Mouse (Mus musculus) stomach, postnatal 0 days (tissue): ENCODE data around the gene Trnt1. TPM values are rescaled to one million over a fixed set of nuclear protein-coding genes. Genes with fewer than 3 reads are reported as not detected.

Experiments used
- ATAC-seq: fragments of 200-750 bp; cut with Nextera tagmentation; 2 replicates; pipeline ENCODE4 v1.8.0; 2017; ENCODE audit not compliant: low FRiP score, low TSS enrichment
- DNase-seq: peaks from one replicate; pipeline ENCODE4 v3.0.0-alpha.2; 2016; ENCODE audit warnings: low spot score
- H3K27ac ChIP-seq: fragments of 300-500 bp; sonication (generic); replicated peaks from 2 replicates; pipeline ENCODE4 v1.5.1; 2014; ENCODE audit warnings: mild to moderate bottlenecking, control low read depth
- H3K27me3 ChIP-seq: fragments of 300-500 bp; sonication (generic); 2 replicates; pipeline ENCODE4 v1.6.1; 2014; ENCODE audit warnings: low read length; ENCODE audit not compliant: control insufficient read depth, insufficient read depth
- H3K36me3 ChIP-seq: fragments of 300-500 bp; sonication (generic); 2 replicates; pipeline ENCODE4 v1.6.1; 2014; ENCODE audit warnings: low read length, mixed read lengths; ENCODE audit not compliant: control insufficient read depth, insufficient read depth
- H3K4me1 ChIP-seq: fragments of 300-500 bp; sonication (generic); replicated peaks from 2 replicates; pipeline ENCODE4 v1.6.1; 2014; ENCODE audit warnings: antibody characterized with exemption; ENCODE audit not compliant: control insufficient read depth, insufficient read depth
- H3K4me2 ChIP-seq: fragments of 300-500 bp; sonication (generic); replicated peaks from 2 replicates; pipeline ENCODE4 v1.6.1; 2014; ENCODE audit warnings: low read depth, mild to moderate bottlenecking, control low read depth, moderate library complexity
- H3K4me3 ChIP-seq: fragments of 300-500 bp; sonication (generic); 2 replicates; pipeline ENCODE4 v1.5.1; 2014; ENCODE audit warnings: low read depth, low read length, control low read depth
- H3K9ac ChIP-seq: fragments of 300-500 bp; sonication (generic); 2 replicates; pipeline ENCODE4 v1.6.1; 2014; ENCODE audit warnings: mild to moderate bottlenecking, low read length, control low read depth, mixed read lengths
- H3K9me3 ChIP-seq: fragments of 300-500 bp; sonication (generic); 2 replicates; pipeline ENCODE4 v1.6.1; 2016; ENCODE audit warnings: low read length; ENCODE audit not compliant: control insufficient read depth
- CTCF ChIP-seq: IDR thresholded peaks from 2 replicates; pipeline ENCODE4 v1.5.1; 2016; ENCODE audit warnings: antibody characterized with exemption, low read depth, mild to moderate bottlenecking, moderate library complexity
- EP300 ChIP-seq: optimal IDR thresholded peaks from 2 replicates; pipeline ENCODE3; 2016; ENCODE audit warnings: antibody characterized with exemption
- WGBS: fragments of 180-500 bp; shearing (Covaris S2); extraction: QIAGEN DNeasy Blood & Tissue Kit; methylation state at CpG from one replicate; pipeline ENCODE4 v1.1.7; 2014; 5-methylcytosine and 5-hydroxymethylcytosine counted together
- polyA plus RNA-seq: library from polyadenylated mRNA; unstranded; fragments of >200 nt; fragmentation: Nextera tagmentation; extraction: Ambion mirVana; gene quantifications from 2 replicates; pipeline ENCODE4 v1.2.1, GENCODE M21; 2015

Trnt1 gene
- polyA plus RNA-seq, 1 experiment from 2014 or later: 41.8 TPM

- no peak for ATAC-seq
Observed at GRCm38 (mm10) chr6:106793088-106793487, 24.2 kb downstream of the Trnt1 start.

GRCm38 (mm10) chr6:106793621-106794020 is 24.7 kb downstream of the Trnt1 start:
- Histone ChIP-seq H3K36me3 (peaks cover 6% of the 10 kb centered on the region), H3K4me1 (no peaks in the 10 kb centered on the region), H3K4me2 (no peak overlapping the region), H3K4me3 (no peak overlapping the region), H3K27me3 (no peaks in the 10 kb centered on the region), H3K9ac (no peak overlapping the region), H3K27ac (no peak overlapping the region), H3K9me3 (no peaks in the 10 kb centered on the region)
- DNase-seq (no peak), ATAC-seq (no peak)
- 93% methylated on average over 10 of the region's 10 CpGs for WGBS
- no peak for TF ChIP-seq EP300
- no peak for TF ChIP-seq CTCF

More at GRCm38 (mm10) chr6:106793088-106793487, 24.2 kb downstream of the Trnt1 start:
- H3K36me3 ChIP-seq: peaks cover 10% of the 10 kb centered on the region
- no peaks in the 10 kb centered on the region for H3K9me3 ChIP-seq
- no peaks in the 10 kb centered on the region for H3K4me1 ChIP-seq
- no peak overlapping the region for H3K4me2 ChIP-seq
- 89% methylated on average over 7 of the region's 7 CpGs for WGBS
- H3K9ac ChIP-seq: no peak overlapping the region
- H3K4me3 ChIP-seq: no peak overlapping the region
- TF ChIP-seq CTCF (no peak), EP300 (no peak)
- no peaks in the 10 kb centered on the region for H3K27me3 ChIP-seq
- no peak for DNase-seq
- H3K27ac ChIP-seq: no peak overlapping the region

- H3K4me1 ChIP-seq: 0 out of 2 replicates have a peak, but pooled peaks cover 3% of the 10 kb centered on the region
- H3K36me3 ChIP-seq: peaks cover 6% of the 10 kb centered on the region
- H3K9me3 ChIP-seq: no peaks in the 10 kb centered on the region
- H3K27ac ChIP-seq: no peak overlapping the region
- DNase-seq (no peak), ATAC-seq (no peak)
- 89% methylated on average over 13 of the region's 13 CpGs for WGBS
- TF ChIP-seq CTCF: no peak
- no peak for TF ChIP-seq EP300
- H3K27me3 ChIP-seq: no peaks in the 10 kb centered on the region
- no peak overlapping the region for H3K4me2 ChIP-seq
- H3K9ac ChIP-seq: no peak overlapping the region
- H3K4me3 ChIP-seq: no peak overlapping the region
Observed at GRCm38 (mm10) chr6:106794094-106794814, 25.3 kb downstream of the Trnt1 start.

- H3K27me3 ChIP-seq: no peaks in the 10 kb centered on the region
- WGBS: 2% methylated on average over 55 of the region's 57 CpGs
- peak within 1 kb of the TSS; percentile 90 for H3K4me3 ChIP-seq
- no peaks in the 10 kb centered on the region for H3K36me3 ChIP-seq
- H3K4me2 ChIP-seq: peak within 1 kb of the TSS; percentile 83
- TF ChIP-seq EP300 (no peak), CTCF (peak; percentile 98)
- peak within 1 kb of the TSS; percentile 58; the same call in 1 of the 2 replicates for H3K27ac ChIP-seq
- H3K9me3 ChIP-seq: no peaks in the 10 kb centered on the region
- 0 out of 2 replicates have a peak, but pooled peaks cover 3% of the 10 kb centered on the region for H3K4me1 ChIP-seq
- DNase-seq (peak; percentile 91), ATAC-seq (peak; percentile 97)
- peak within 1 kb of the TSS; percentile 90 for H3K9ac ChIP-seq
Observed at GRCm38 (mm10) chr6:106799333-106800226, 30.7 kb downstream of the Trnt1 start, which contains the start of gene Crbn. Gene Crbn, minus strand, starts transcription at chr6:106800077.

- WGBS: 52% methylated on average over 5 of the region's 5 CpGs
- no peaks in the 10 kb centered on the region for H3K27me3 ChIP-seq
- H3K4me2 ChIP-seq: 0 out of 2 replicates have a peak overlapping the region, but pooled peaks have one; percentile 11
- ATAC-seq (no peak), DNase-seq (no peak)
- H3K4me1 ChIP-seq: 0 out of 2 replicates have a peak, but pooled peaks cover 3% of the 10 kb centered on the region
- peak overlapping the region; percentile 90; the same call in 1 of the 2 replicates for H3K4me3 ChIP-seq
- H3K9me3 ChIP-seq: no peaks in the 10 kb centered on the region
- H3K27ac ChIP-seq: no peak overlapping the region
- no peak overlapping the region for H3K9ac ChIP-seq
- no peaks in the 10 kb centered on the region for H3K36me3 ChIP-seq
- TF ChIP-seq CTCF: no peak
- TF ChIP-seq EP300: no peak
Observed at GRCm38 (mm10) chr6:106800227-106800557, 31.3 kb downstream of the Trnt1 start.
